Mouse (Mus musculus): Measurements from ENCODE around the gene Tmed8. TPM values are rescaled to one million over a fixed set of nuclear protein-coding genes. Genes with fewer than 3 reads are reported as not detected.
"Not testable (repeated sequence)": the region's sequence is repeated elsewhere in the genome, so short reads cannot be mapped to it uniquely, and the experiment has no call there.

Gene Tmed8
- 1 to 10 TPM; 3.5 to 4.4 (median 3.5) TPM for polyA plus RNA-seq (2017; shearing (Covaris generic))

DNA sequence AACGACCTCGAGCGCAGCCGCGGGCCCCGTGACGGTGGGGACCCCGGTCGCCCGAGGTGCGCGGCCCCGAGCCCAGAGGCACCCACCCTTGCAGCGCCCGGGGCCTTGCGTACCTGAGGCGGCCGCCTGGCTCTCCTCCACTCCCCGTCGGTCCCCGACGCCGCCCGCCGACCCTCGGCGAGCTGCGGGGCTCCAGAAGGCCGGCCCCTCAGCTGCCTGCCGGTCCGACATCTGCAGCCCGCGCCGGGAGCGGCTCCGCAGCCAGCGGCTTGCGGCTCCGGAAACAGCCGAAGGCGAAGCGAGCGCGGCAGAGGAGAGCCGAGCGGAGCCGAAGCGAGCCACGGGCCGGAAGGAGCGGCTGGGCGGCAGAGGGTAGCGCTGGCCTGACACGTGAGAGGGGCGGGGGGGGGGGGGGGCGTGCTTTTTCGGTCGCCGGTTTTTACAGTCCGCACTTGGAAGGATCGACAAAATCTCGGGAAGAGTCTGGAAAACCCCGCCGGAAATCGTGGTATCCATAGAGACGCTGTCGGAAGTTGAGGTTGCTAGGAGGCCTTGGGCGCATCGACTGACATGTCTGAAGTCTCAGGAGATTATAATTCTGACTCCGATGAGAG lies at the start of gene Tmed8:
Gene Tmed8 (minus strand): TSS at position 482 of the 614 bp plus-strand sequence.
- ATAC-seq = peak; percentile 85

- no peak for ATAC-seq
Observed at GRCm38 (mm10) chr12:87238632-87239031, 38.4 kb upstream of the Tmed8 start, which contains the start of gene Noxred1. Gene Noxred1 (minus strand): TSS chr12:87238732.

DNA sequence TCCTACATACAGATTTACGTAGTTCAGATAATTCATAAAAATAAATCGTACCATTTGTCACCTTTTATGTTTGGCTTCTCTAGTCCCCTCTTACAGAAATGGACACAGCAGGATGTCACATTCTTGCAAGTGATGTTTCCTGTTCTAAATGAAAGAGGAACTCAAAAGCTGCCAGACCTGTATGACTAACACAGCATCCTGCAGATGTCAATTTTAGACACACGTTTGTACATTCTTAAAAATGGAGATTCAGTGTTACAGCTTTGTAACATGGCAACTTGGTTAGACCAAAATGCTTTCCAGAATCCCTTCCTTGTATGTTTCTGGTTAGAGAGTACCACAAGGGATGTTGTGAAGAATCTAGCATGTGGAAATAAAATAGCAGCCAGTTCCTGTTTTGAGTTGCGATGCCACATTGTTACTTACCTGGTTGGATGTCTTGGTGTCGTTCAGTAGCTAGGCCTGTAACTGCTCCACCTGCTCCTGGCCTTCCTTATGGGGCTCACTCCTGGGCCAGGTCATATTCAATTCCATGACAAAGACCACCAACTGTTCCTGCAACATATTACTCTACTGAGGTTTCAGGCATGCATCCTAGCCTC lies 36.7 kb upstream of the Tmed8 start:
- peak; percentile 64 for ATAC-seq

- ATAC-seq = no peak
Observed at GRCm38 (mm10) chr12:87230379-87230895, 30.2 kb upstream of the Tmed8 start.

- no peak for ATAC-seq
Observed at GRCm38 (mm10) chr12:87229633-87230032, 29.4 kb upstream of the Tmed8 start.

DNA sequence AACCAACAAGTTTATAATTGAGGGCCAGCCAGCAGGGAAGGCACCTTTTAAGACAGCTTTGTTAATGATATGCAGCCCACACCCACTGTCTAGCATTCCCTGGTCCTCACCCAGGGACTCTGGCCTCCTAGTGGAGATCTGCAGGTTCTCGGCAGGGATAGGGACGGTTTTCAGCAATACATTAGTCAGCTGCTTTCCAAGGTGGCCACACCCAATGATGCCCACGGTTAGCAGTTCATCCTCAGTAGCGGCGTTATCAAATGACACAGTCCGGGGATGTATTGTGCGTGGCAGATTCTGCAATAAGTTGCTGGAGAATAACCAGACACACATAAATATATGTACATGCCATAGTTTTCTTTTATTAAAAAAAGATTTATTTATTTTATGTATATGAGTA lies 26.5 kb upstream of the Tmed8 start:
- ATAC-seq = no peak

- no peak for ATAC-seq
Observed at GRCm38 (mm10) chr12:87224950-87225349, 24.7 kb upstream of the Tmed8 start.

DNA sequence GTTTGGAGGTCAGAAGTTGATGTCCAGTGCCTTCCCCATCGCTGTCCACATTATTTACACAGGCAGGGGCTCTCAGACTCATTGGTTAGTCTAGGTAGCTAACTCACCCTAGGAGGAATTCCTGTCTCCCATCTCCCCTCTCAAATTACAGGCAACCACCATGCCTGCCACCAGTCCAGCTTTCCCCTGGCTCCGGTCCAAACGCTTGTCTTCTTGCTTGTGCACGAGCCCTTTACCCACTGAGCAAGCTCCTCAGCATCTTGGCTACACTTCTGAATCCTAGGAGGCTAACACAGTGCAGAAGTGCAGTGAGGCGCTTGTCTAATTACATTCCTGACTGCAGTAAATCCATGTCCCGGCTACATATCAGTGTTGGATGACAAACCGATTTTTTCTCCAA lies 19.1 kb upstream of the Tmed8 start:
- ATAC-seq = no peak

- no peak for ATAC-seq
Observed at GRCm38 (mm10) chr12:87217596-87217995, 17.3 kb upstream of the Tmed8 start.

GRCm38 (mm10) chr12:87216053-87216452 lies 15.8 kb upstream of the Tmed8 start:
- ATAC-seq = no peak

GRCm38 (mm10) chr12:87212844-87213606 lies 12.8 kb upstream of the Tmed8 start:
- ATAC-seq = no peak

GRCm38 (mm10) chr12:87205789-87206188 lies 5.5 kb upstream of the Tmed8 start:
- not testable (repeated sequence) for ATAC-seq

DNA sequence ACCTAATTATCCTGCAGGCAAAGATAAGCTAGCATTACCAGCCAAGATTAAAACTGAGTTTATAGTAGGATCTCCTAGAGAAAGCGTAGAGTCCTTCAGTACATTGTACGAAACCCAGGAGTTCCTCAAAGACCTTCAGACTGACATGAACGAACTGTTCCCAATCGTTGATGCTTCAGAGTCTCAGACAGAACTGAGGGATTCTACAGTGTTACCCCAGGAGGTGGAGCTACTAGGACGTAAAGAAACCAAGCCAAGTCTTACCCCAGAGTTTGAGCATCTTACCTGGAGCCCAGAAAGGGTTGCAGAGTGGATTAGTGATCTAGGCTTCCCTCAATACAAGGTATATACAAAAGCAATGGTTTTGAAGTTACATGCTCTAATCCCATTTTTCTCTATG lies 1.4 kb upstream of the Tmed8 start:
- ATAC-seq = no peak

DNA sequence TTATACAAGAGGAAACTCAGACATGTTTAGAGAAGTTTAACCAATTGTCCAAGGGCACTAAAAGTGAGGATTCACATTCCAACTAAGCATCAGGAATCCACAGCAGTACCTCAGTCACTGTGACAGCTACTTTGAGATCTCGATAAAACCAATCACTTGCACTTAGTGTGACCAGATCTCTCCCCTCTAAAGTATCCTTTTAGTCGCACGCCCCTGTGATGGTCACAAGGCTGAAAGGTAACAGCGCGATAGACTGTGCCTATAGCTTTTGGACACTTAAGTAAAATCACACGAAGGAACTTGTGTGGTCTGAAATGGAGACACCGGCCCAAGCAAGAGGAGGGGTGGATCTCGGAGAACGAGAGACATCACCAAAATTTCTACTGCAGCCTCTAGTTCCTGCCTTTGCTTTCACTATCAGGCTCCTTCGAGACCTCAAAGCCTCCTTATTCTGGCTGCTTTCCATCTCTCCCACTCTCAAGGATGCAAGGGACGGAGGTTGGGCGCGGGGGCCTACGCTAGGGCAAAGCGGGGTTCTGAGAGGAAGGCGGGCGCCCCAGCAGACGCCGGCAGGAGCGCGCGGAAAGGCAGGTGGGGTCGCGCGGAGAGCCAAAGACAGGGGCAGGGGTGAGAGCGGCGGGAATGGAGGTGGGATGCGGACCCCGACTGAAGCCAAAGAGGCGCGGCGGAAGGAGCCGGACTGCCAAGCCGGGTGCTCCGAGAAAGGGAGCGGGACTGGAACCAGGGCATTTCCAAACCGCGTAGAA lies 865 bp downstream of the Tmed8 start, which contains the start of gene Samd15:
Gene Samd15 (plus strand): TSS at position 518 of the 767 bp plus-strand sequence.
- peak; percentile 56 for ATAC-seq

DNA sequence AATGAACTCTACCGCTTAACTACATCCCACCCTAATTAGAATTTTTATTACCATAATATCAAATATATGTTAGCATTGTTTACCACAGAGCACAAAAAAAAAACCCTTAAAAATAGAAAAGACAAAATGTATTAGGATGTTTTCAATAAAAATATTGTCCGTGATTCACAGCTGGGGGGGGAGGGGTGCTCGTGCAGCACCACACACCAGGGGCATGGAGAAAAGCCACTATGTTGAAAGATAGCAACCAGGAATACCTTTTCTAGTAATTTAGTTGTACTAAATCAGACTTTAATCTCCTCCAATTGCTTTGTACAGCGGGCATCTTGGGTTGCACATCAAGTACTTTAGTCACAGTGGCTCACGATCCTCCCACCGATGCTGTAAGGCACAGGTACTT lies 1.5 kb downstream of the Tmed8 start:
- no peak for ATAC-seq

DNA sequence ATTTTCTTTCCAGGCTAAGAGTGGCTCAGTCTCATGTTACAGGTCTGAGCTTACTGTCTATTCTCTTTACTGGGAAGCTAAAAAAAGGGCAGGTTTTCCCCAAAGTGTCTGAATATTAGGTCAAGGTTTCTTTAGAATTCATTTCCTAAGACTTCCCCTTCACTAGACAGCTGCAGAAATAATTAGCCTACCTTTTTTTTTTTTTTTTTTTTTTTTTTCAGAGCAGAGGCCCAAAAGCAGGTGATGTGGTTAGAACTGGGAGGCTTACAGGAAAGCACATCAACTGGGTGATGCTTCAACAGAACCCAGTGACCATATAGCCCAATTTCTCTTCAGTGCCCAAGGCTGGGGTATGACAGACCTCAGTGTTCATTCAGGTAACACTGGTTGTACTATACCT lies 3.9 kb downstream of the Tmed8 start:
- no peak for ATAC-seq

GRCm38 (mm10) chr12:87195069-87195468 lies 5.2 kb downstream of the Tmed8 start:
- ATAC-seq = no peak

DNA sequence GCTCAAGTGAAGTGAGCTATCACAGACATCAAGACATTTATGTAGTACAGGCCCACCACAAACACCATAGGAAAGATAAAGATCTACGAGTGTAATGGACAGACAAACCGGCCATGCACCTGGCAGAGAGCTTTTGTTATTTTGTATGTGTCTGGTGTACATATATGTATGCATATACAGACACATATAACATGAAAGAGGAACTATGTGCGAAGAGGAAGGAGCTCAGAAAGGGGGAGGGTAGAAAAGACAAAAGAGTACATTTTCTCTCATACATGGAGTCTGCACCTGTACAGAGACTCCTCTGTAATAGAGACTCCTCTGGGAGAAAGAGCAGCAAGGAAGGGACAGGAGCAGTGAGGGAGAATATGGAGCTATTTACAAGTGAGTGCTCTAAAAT lies 7.2 kb downstream of the Tmed8 start:
- no peak for ATAC-seq

DNA sequence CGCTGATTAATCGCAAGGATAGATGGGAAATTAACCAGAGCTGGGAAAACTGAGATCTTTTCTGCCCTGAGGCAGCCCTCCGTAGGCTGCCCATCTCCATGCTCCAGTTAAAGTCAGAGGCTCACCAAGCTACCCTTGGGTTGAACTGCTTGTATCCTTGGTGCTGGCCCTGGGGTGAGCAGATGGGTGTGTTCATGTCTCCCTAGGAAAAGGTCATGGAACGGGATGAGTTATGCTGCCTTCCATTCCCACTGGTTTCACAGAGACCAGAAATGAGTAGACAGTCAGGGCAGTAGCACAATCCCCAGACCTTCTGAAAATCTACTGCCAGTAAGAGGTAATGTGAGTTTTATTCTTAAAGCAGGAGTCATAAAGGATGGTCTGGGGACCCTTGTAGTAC lies 22.6 kb downstream of the Tmed8 start:
- no peak for ATAC-seq

GRCm38 (mm10) chr12:87175194-87175946 lies 24.9 kb downstream of the Tmed8 start:
- no peak for ATAC-seq

DNA sequence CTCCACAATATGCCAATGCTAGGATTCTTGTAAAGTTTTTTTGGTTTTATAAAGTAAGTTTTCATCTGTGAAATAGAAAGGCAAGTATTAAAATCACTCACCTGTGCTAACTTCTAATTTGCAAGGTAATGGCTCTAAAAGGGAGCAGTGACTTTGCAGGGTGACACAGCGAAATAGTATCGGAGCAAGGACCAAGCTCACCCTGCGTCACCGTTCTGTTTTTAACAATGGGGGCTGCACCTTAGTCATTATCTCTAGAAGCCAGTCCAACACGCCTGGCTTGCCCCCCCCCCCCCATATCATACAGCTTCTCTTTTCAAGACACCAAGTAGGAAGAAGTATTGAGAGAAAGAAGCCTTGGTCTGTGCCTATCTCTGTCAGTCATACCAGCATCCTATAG lies 39.4 kb downstream of the Tmed8 start:
- no peak for ATAC-seq

GRCm38 (mm10) chr12:87160310-87160709 lies 39.9 kb downstream of the Tmed8 start:
- ATAC-seq = no peak
